Mouse (Mus musculus): ENCODE measurements around the gene Slc25a15.

Slc25a15 gene

GRCm38 (mm10) chr8:22398142-22398951 lies at the start of gene Slc25a15:
Slc25a15 (minus strand) TSS chr8:22398597.
- DNase-seq (ENCODE audit: low read depth, low spot score) = peak; percentile 87

GRCm38 (mm10) chr8:22411971-22412370 lies 13.6 kb upstream of the Slc25a15 start:
- DNase-seq (ENCODE audit: low read depth, low spot score) = no peak

- peak; percentile 73 for DNase-seq (ENCODE audit: low read depth, low spot score)
Measured at GRCm38 (mm10) chr8:22411282-22411702, 12.9 kb upstream of the Slc25a15 start, which contains the start of gene Mrps31. Mrps31 (plus strand) TSS chr8:22411361.

- DNase-seq (ENCODE audit: low read depth, low spot score) = no peak
Measured at GRCm38 (mm10) chr8:22410688-22411281, 12.4 kb upstream of the Slc25a15 start.

- DNase-seq (ENCODE audit: low read depth, low spot score) = no peak
Measured at GRCm38 (mm10) chr8:22405733-22406132, 7.3 kb upstream of the Slc25a15 start.

GRCm38 (mm10) chr8:22403235-22403634 lies 4.8 kb upstream of the Slc25a15 start:
- DNase-seq (ENCODE audit: low read depth, low spot score) = no peak

GRCm38 (mm10) chr8:22400593-22400992 lies 2.2 kb upstream of the Slc25a15 start:
- DNase-seq (ENCODE audit: low read depth, low spot score) = no peak

- DNase-seq (ENCODE audit: low read depth, low spot score) = no peak
Measured at GRCm38 (mm10) chr8:22399285-22399880, 986 bp upstream of the Slc25a15 start.

- DNase-seq (ENCODE audit: low read depth, low spot score) = no peak
Measured at GRCm38 (mm10) chr8:22397811-22398141, 621 bp downstream of the Slc25a15 start.

- no peak for DNase-seq (ENCODE audit: low read depth, low spot score)
Measured at GRCm38 (mm10) chr8:22395256-22395655, 3.1 kb downstream of the Slc25a15 start.

- DNase-seq (ENCODE audit: low read depth, low spot score) = no peak
Measured at GRCm38 (mm10) chr8:22394471-22394870, 3.9 kb downstream of the Slc25a15 start.

GRCm38 (mm10) chr8:22390766-22391463 lies 7.5 kb downstream of the Slc25a15 start:
- no peak for DNase-seq (ENCODE audit: low read depth, low spot score)

GRCm38 (mm10) chr8:22389874-22390273 lies 8.5 kb downstream of the Slc25a15 start:
- DNase-seq (ENCODE audit: low read depth, low spot score) = no peak

- no peak for DNase-seq (ENCODE audit: low read depth, low spot score)
Measured at GRCm38 (mm10) chr8:22385158-22385557, 13.2 kb downstream of the Slc25a15 start.

GRCm38 (mm10) chr8:22382824-22383595 lies 15.4 kb downstream of the Slc25a15 start:
- no peak for DNase-seq (ENCODE audit: low read depth, low spot score)

GRCm38 (mm10) chr8:22380934-22381333 lies 17.5 kb downstream of the Slc25a15 start:
- no peak for DNase-seq (ENCODE audit: low read depth, low spot score)

GRCm38 (mm10) chr8:22376903-22377302 lies 21.5 kb downstream of the Slc25a15 start:
- DNase-seq (ENCODE audit: low read depth, low spot score) = no peak

GRCm38 (mm10) chr8:22376311-22376710 lies 22.1 kb downstream of the Slc25a15 start:
- DNase-seq (ENCODE audit: low read depth, low spot score) = no peak

- DNase-seq (ENCODE audit: low read depth, low spot score) = no peak
Measured at GRCm38 (mm10) chr8:22359882-22360281, 38.5 kb downstream of the Slc25a15 start.

- DNase-seq (ENCODE audit: low read depth, low spot score) = no peak
Measured at GRCm38 (mm10) chr8:22359359-22359758, 39.0 kb downstream of the Slc25a15 start.

- no peak for DNase-seq (ENCODE audit: low read depth, low spot score)
Measured at GRCm38 (mm10) chr8:22335426-22335825, 63.0 kb downstream of the Slc25a15 start.

All from skeletal muscle tissue, adult 2 months (tissue).